Mouse (Mus musculus) lung, postnatal 10 days (tissue): ENCODE results near the gene Ywhae.
A peak's percentile ranks its signal among the peaks of the same experiment; 100 is the strongest.

ENCODE experiments used
- DNase-seq: peaks from one replicate; pipeline ENCODE4 v3.0.0; 2021

Ywhae gene

DNA sequence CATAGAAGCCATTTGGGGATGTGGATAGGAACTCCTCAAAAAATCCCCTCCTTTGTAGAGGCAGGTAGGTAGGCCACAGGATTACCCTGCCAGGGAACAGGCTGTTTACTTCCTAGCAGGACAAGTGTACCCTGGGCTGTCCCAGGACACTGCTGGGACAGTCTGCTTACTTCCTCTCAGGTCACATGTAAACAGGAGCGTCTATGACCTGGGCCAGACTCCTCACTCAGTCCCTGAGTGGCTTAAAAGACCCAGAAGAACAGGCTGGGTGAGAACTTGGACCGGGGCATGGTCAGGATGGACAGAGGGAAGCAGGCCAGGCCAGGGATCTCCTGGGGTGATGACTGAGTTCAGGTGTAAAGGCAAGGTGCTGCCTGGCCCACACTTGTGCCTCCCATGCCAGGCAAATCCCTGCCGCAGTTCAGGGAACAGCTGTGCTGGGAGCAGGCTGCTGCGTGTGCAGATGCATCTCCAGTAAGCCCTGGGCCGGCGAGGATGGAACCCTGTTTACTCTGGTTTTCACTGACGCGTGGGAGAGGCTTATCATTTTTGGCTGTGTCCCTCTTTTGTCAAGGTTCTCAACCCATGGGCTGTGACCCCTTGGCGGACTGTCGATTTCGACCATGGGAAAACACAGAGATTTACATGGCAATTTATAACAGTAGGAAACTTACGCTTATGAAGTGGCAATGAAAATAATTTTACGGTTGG is 64.0 kb downstream of the Ywhae start:
- no peak for DNase-seq

DNA sequence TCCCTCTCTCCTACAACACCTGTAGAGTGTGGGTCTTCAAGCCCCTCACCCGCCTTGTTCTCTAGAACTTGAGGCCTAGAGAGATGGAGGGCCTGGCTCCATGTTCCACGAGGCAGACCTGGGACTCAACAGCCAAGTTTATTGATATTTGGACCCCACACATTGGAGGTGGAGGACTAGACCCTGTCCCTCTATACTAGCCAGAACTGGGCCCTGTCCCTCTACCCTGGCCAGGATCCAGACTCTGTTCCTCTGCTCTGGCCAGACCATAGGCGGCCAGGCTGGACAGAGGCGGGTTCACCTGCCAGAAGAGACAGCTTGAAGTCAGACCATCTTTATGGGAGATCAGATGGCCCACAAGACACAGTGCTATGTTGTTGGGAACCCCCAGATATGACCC is 68.7 kb downstream of the Ywhae start:
- no peak for DNase-seq

DNA sequence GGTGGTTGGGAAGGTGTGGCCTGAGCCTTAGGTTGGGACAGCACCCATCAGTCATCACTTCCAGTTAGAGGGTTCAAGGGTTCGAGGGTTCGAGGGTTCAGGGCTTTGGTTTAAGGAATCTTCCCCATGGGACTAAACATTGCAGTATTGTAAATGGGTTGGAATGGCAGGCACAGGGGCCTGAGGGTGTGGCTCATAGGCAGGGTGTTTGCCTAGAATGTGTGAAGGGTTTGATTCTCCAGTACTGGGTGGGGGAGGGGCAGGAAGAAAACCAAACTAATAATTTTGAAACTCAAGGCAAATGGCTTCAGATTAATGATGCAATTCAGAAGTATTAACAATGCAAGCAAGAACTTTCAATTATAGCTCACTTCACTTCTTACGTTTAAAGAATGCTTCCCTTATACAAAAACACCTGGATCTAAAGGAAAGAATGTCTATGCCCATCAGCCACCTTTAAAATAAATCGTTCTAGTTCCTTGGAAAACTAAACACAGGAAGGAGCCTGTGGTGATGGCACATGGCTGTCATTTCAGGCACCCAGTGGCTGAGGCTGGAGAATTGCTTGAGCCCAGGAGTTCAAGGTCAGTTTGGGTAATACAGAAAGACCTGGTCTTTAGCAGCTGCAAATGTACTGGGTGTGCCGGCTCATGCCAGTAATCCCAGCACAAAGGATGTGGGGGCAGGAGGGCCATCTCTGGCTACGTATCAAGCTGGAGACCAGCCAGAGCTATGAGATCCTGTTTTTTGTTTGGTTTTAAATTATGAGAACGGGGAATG is 69.3 kb downstream of the Ywhae start:
- no peak for DNase-seq

DNA sequence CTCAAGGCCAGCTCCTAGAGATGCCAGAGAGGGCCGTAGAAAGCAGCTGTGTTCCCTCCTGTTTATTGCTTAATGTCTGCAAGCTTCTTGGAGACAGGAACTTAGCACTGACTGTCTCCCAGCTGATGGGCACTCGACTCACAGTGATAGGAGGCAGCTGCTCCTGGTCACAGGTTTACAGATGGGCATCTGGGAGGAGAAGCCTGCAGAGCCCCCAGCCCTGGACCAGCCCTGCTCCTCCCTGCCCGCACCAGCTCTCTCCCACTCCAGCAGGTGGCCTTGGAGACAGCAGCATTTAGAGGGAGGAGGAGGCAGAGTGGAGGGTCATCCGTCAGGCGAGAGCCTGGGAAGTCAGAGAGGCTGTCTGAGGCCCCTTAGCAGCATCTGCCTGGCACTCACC is 74.8 kb downstream of the Ywhae start:
- peak; percentile 52 for DNase-seq

DNA sequence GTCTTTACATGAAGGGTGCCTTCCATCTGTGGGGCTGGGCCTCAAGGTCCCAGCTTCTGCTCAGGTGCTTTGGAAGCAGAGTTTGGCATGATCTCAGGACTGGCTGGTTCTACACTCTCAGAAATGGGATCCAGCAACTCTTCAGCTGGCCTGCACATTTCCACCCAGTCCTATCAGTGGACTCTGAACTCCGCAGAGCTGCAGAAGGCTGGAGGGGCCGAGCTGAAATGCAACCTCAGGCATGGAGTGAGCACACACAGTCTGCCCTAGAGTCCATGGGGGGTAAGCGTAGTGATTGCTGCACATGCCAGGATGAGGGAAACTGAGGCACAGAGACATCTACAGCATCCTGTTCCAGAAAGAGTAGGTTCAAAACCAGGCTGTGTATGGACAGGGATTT is 77.9 kb downstream of the Ywhae start:
- no peak for DNase-seq

DNA sequence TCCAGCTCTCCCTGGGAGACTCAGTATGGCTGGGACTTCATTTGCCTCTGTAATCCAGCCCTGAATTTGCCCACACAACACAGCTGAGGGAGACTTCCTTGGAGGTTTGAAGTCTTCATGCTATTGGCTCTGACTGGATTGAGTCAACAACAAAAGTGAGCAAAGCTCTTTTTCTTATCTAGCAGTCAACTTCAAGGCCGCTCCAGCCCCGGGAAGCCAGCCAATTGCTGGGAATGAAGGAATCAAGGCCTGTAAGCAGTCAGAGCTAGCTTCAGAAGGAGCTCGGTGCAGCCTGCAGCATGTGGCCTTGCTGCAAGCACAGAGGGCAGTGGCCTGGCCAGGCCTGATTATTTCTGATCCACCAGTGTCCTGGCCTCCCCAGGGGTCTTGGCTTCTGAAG is 79.2 kb downstream of the Ywhae start:
- peak; percentile 96 for DNase-seq

DNA sequence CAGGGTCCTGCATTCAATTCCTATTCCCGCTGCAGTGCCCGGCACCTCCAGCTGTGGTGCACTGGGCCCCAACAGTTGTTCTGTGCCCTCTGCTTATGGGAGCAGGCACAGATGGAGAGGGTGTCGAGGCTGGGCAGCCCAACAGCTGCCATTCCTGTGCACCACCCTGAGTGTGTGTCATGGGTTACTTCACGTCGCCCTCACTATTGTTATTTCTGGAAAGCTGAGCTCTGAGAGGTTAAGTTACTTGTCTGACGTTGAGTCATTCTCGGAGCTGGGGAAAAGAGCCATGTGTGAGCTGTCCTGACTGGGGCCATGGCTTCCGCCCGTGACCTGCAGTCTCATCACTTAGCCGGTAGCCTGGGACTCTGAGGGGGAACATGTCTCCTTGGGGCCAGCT is 80.4 kb downstream of the Ywhae start:
- peak; percentile 39 for DNase-seq
